Mouse (Mus musculus) thymus, adult 2 months (tissue): ENCODE results near the gene Bace2. TPM values are rescaled to one million over a fixed set of nuclear protein-coding genes. Genes with fewer than 3 reads are reported as not detected.
A peak's percentile ranks its signal among the peaks of the same experiment; 100 is the strongest.

Experiments
- DNase-seq: peaks from one replicate; pipeline ENCODE4 v3.0.0; 2021
- H3K27ac ChIP-seq: fragments of 200-500 bp; 2 replicates; pipeline ENCODE4 v1.5.1; 2012; ENCODE audit warnings: low read length, control low read depth; ENCODE audit not compliant: control insufficient read depth, insufficient read depth
- H3K27me3 ChIP-seq: fragments of 200-500 bp; 2 replicates; pipeline ENCODE4 v1.6.1; 2012; ENCODE audit warnings: mild to moderate bottlenecking, low read length, moderate library complexity, mixed read lengths; ENCODE audit not compliant: control insufficient read depth, insufficient read depth
- H3K36me3 ChIP-seq: fragments of 200-500 bp; 2 replicates; pipeline ENCODE4 v1.6.1; 2012; ENCODE audit warnings: mild to moderate bottlenecking, low read length, moderate library complexity; ENCODE audit not compliant: control insufficient read depth, insufficient read depth
- H3K4me1 ChIP-seq: fragments of 200-500 bp; replicated peaks from 2 replicates; pipeline ENCODE4 v1.6.1; 2012; ENCODE audit warnings: low read length; ENCODE audit not compliant: control insufficient read depth, insufficient read depth
- H3K4me3 ChIP-seq: fragments of 200-500 bp; 2 replicates; pipeline ENCODE4 v1.5.1; 2012; ENCODE audit warnings: mild to moderate bottlenecking, low read length, control low read depth, moderate library complexity; ENCODE audit not compliant: control insufficient read depth, insufficient read depth
- CTCF ChIP-seq: fragments of 200-500 bp; IDR thresholded peaks from 2 replicates; pipeline ENCODE4 v1.5.1; 2012; ENCODE audit warnings: mild to moderate bottlenecking, control low read depth, low read length, moderate library complexity, borderline replicate concordance; ENCODE audit not compliant: control insufficient read depth, poor library complexity, insufficient read depth; ENCODE audit errors: extremely low read depth
- POLR2A ChIP-seq: fragments of 200-500 bp; IDR thresholded peaks from 2 replicates; pipeline ENCODE4 v1.6.1; 2012; ENCODE audit warnings: mild to moderate bottlenecking, low read length, control low read depth, moderate library complexity; ENCODE audit not compliant: control insufficient read depth, poor library complexity, insufficient read depth; ENCODE audit errors: extremely low read depth
- WGBS: fragments of 180-500 bp; shearing (Covaris S2); methylation state at CpG from one replicate; pipeline ENCODE4 v1.1.7; 2018; 5-methylcytosine and 5-hydroxymethylcytosine counted together
- polyA plus RNA-seq: library from polyadenylated mRNA; depleted of rRNA; stranded (reverse); fragments of >200 nt; gene quantifications from 2 replicates; pipeline ENCODE4 v1.2.3, GENCODE M21; 2012

The Bace2 gene
- polyA plus RNA-seq, 1 experiment, result 1.1 TPM

DNA sequence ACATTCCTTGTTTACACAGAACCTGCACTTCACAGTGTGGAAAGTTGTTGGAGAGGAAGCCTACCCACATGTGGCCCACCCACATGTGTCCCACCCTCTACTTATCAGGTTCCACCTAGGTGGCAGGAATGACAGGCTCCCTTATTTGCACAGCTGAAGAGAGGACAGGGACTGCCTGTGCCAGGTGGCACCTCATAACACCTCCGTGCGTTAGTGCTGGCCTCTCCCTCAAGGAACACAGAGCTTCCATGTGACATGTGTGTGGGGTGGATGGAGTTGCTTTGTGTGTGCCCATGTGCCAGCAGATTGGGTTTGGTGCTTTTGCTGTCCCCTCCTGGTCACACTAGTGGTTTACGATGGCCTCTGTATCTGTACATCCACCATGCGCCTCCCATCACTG, 43.4 kb downstream of the Bace2 start:
- no peaks in the 10 kb centered on the region for H3K4me1 ChIP-seq
- H3K4me3 ChIP-seq, result no peak overlapping the region
- H3K36me3 ChIP-seq, result no peaks in the 10 kb centered on the region
- TF ChIP-seq CTCF, result no peak
- DNase-seq, result no peak
- no peak overlapping the region for H3K27ac ChIP-seq
- H3K27me3 ChIP-seq, result no peaks in the 10 kb centered on the region
- WGBS, result 95% methylated on average over 4 of the region's 4 CpGs

DNA sequence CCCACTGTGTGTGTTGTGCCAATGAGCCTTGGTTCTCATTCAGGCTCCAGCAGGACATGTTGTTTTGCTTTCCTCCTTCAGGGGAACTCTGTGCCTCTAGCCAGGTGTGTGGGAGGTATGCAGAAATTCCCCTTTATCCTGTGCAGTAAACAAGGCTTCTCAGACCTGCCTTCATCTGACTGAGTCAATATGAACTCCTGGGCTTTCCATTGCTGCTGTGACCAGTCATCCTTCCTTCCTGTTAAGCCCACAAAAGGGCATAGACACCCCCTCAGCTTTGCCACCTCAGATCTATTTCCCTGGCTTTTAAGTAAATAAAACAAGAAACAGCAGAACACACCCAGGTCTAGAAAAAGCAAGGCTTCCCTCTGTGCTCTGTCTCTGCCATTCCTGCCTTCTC, 45.2 kb downstream of the Bace2 start:
- H3K4me1 ChIP-seq, result no peaks in the 10 kb centered on the region
- no peak for DNase-seq
- no peak overlapping the region for H3K27ac ChIP-seq
- no peaks in the 10 kb centered on the region for H3K27me3 ChIP-seq
- no peaks in the 10 kb centered on the region for H3K36me3 ChIP-seq
- TF ChIP-seq POLR2A (no peak), CTCF (no peak)
- no peak overlapping the region for H3K4me3 ChIP-seq

DNA sequence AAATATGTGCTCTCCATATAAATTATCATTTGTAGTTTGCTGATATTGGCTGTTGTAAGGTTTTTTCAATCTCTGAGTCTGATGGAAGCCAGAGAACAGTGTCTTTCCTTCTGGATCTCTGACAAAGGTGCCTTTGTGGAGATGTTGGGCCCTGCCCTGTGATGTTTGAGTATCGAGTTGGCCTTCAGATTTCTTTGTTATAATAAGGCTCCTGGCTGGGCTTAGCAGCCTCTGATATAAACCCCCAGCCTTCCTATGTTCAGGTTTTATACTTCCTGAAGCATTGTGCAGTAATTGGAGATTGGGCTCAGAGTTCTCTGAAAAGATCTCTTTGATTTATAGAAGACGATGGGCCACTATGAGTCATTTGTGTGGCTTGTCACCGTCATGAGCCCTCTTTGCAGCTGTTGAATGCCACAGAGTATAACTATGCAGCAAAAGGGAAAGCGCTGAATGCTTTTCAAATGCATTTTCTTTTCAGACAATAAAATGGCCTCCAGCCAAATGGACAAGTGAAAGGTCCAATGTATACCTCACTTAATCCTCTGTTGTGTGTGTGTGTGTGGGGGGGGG, 45.8 kb downstream of the Bace2 start:
- no peak for DNase-seq
- Histone ChIP-seq H3K4me3 (no peak overlapping the region), H3K27ac (no peak overlapping the region), H3K36me3 (no peaks in the 10 kb centered on the region), H3K4me1 (no peaks in the 10 kb centered on the region), H3K27me3 (no peaks in the 10 kb centered on the region)
- 77% methylated on average over 4 of the region's 4 CpGs for WGBS
- no peak for TF ChIP-seq POLR2A
- no peak for TF ChIP-seq CTCF

DNA sequence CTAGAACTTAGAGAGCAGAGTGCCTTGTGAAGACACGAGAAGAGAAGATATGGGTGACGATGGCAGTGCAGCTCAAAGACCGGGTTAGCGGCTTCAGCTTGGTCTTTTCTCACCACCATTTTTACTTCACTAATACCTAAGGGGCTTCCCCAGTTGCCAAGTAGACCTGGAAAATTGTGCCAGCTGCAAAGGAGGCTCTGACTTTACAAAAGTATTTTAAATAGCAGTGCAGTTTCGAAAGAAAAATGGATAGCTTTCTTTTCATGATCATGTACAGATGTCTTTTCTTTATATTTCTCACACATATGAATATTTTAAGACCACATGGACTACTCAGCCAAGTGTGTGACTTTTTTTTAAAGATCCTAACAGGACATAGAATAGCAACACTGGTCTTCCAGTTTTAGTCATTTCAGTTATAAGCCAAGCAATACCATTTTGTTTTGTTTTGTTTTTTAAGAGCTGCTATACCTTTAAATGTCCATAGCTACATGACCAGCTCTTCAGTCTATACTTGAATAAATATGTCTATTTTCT, 49.0 kb downstream of the Bace2 start:
- no peak for DNase-seq
- H3K4me3 ChIP-seq, result no peak overlapping the region
- H3K27ac ChIP-seq, result no peak overlapping the region
- no peak for TF ChIP-seq POLR2A
- TF ChIP-seq CTCF, result no peak
- H3K36me3 ChIP-seq, result no peaks in the 10 kb centered on the region
- H3K4me1 ChIP-seq, result no peaks in the 10 kb centered on the region
- WGBS, result 96% methylated on average over 5 of the region's 5 CpGs
- H3K27me3 ChIP-seq, result no peaks in the 10 kb centered on the region

DNA sequence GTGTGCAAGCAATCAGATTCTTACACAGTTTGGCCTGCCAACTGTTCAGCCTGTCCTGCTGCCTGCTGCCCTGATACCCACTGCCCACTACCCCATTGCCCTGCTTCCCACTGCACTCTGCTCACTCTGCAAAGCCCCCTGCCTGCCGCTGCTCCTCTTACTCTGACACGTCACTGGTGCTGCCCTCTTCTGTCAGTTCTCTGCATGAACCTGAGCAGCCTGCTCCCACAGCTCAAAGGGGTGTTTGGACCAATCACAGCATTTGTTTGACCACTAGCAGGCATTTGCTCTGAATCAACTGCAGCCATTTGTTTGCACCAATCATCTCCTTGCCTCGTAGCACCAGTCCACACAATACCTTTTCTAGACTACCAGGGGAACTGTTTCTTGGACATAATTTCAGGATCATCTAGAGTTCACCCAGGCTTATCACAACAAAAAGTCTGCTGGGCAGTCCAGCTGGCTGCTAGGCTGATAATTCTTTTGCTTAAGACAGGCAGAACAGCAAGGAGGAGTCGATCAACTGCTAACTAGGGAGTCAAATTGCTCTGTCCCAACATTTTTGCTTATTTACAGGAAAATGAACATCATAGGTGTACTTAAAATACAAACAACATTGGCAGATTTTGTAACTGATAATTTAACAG, 61.5 kb downstream of the Bace2 start:
- WGBS, result 22% methylated on average over 4 of the region's 4 CpGs
- no peaks in the 10 kb centered on the region for H3K36me3 ChIP-seq
- H3K27ac ChIP-seq, result no peak overlapping the region
- H3K27me3 ChIP-seq, result no peaks in the 10 kb centered on the region
- no peak overlapping the region for H3K4me3 ChIP-seq
- TF ChIP-seq CTCF (no peak), POLR2A (no peak)
- DNase-seq, result peak; percentile 14
- H3K4me1 ChIP-seq, result no peaks in the 10 kb centered on the region

DNA sequence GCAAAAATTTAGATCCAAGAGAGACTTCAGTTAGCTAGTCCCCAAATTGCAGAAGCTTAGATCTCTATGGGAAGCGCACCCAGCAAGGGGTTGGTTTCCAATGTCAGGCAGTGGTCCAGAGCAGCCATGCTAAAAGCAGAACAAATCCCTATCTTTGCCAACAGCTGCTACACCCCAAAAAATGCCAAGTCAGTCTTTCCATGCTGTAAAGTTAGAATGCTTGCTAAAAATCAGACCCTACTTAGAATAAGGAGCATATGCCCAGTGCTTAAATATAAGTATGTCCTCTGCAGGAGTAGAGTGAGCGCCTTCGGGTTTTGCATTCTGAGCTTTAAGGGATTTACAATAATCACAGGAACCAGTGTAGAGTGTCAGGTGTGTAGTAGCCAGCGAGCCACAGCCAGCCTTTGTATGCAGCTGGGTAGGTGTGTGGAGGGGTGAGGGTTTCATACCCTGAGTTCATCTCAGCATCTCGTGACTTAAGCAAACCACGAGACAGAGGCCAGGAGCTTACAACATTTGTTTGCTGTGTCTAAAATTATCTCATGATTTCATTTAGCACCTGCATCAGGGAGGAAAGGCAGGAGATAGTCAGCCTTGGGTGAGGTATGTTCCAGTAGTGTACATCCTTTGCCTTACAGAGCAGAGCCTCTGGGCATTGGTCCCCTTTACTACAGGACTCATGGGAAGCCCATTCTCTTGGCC, 62.4 kb downstream of the Bace2 start:
- TF ChIP-seq CTCF, result no peak
- TF ChIP-seq POLR2A, result no peak
- no peak for DNase-seq
- H3K4me3 ChIP-seq, result no peak overlapping the region
- no peaks in the 10 kb centered on the region for H3K4me1 ChIP-seq
- H3K27ac ChIP-seq, result no peak overlapping the region
- H3K36me3 ChIP-seq, result no peaks in the 10 kb centered on the region
- WGBS, result 69% methylated on average over 6 of the region's 6 CpGs
- no peaks in the 10 kb centered on the region for H3K27me3 ChIP-seq
